Mouse (Mus musculus) monocyte, adult 2 months (primary cell): ENCODE measurements around the gene Ppt2.
A peak's percentile ranks its signal among the peaks of the same experiment; 100 is the strongest.

Source experiments
- DNase-seq, 2 experiments: peaks; one replicate each; pipeline ENCODE4 v3.0.0; 2022; ENCODE audit warnings: low spot score in 2 of 2, low read depth in 1 of 2

The Ppt2 gene

GRCm38 (mm10) chr17:34607997-34608396, 20.3 kb downstream of the Ppt2 start:
- no peak for DNase-seq

DNA sequence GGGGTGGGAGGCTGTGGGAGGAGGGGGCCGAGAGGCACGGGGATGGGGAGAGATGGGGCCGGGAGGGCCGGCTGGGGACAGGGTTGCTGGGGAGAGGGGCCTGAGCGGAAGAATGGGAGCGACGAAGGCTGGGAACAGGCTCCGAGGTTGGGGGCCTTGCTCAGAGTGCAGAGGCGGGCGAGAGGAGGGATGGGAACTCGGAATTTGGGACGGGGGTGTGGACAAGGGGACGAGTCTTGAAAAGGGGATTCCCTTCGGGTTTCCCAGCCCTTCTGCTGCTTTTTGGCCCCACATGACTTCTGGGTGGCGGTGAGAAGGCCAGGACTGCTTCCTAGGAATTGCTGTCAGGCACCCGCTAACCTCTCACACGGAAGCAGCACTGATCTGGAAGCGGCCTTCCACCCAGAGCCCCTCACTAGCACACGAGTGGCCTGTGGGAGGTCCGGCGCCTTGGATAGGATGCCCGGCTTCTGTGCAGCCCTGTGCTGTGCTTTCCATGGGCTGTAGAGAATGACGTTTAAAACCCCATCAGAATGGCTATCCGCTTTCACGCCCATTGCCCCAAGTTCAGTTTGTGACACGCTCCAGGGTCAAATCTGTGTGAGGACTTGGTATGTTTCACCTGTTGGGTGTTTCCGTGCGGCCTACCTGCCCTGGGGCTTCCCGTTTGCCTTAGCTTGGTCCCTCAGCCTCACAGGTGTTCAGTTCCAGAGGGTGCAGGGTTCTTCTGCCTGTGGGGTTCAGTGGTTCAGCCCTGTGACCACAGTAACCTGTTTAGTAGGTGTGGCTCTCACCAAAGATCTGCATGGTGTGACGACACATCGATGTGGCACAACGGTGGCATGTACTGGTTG, 21.9 kb downstream of the Ppt2 start:
- DNase-seq, result no peak

- peak; percentile 68 to 79 for DNase-seq
These were observed 22.7 kb downstream of the Ppt2 start for GRCm38 (mm10) chr17:34605609-34606008.

- no peak for DNase-seq
These were observed 23.6 kb downstream of the Ppt2 start for GRCm38 (mm10) chr17:34604511-34605237.

DNA sequence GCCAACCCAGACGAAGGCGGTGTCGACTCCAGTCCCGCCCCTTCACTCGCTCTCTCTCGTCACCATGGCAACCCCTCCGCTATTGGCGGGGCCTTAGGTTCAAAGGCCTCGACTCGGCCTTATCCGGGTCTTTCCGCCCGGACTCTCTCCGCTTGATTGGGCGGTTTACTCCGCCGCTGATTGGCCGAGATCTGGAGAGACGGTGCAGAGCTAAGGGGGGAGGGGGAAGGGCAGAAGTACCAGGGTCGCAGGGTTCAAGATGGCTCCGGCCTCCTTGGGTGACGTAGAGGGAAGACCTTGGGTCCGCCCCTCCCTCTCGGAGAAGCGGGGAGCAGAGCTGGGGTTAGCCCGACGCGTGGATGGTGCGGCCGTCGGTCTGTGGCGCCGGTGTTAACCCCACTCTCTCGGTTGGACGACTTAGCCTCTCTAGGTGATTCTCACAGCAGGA, 24.2 kb downstream of the Ppt2 start, which contains the start of gene Agpat1:
TSS of gene Agpat1 (plus strand) at position 202 of the 448 bp plus-strand sequence.
- DNase-seq, result peak; percentile 93 to 95

DNA sequence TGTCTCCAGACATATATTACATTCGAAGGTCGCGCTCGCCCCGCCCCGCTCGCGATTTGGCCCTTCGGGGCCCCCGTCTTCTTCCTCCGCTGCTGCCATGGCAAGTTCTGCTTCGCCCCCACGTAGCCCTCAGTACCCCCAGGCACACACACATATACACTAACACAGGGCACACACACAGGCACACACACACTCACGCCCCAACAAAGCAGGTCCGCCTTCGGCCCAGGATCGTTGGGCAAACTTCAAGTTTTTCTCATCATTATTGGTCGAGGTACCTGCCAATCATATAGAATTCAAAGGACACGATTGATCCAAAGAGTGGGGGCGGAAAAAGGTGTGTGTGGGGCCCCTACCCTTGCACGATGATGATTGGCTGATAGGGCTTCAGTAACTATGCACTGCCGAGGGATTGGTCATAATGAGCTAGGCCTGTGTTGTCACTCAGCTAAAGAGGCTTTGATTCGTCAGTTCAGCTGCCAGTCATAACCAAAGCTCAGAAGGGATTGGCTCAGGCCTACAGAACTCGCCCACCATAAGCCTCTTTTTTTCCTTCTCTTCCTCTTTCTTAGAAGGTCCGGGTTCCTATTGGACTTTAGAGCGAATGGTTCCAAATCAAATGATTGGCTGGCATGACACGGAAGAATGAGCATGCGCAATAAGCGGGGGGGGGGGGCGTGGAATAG, 24.8 kb downstream of the Ppt2 start, which contains the start of gene Rnf5:
TSS of gene Rnf5 (minus strand) at position 316 of the 686 bp plus-strand sequence.
- peak; percentile 92 to 96 for DNase-seq

DNA sequence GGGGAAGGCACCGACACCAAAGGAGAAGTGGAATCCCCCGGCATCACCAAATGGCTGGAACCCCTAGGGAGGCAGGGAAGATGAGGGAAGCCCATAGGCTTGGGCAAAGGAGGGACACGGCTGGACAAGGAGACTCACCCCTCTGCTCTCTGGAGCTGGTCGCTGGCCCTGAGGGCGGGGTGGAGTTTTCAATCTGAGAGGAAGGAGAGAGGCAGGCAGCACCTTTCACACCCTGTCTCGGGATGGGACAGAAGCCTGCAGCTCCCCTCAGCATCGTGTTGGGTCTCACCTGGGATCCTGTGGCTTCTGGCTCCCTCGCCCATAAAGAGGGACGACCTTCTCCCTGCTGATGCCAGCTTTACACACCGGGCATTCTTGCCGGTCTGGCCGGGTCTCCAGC, 26.5 kb downstream of the Ppt2 start:
- no peak for DNase-seq

DNA sequence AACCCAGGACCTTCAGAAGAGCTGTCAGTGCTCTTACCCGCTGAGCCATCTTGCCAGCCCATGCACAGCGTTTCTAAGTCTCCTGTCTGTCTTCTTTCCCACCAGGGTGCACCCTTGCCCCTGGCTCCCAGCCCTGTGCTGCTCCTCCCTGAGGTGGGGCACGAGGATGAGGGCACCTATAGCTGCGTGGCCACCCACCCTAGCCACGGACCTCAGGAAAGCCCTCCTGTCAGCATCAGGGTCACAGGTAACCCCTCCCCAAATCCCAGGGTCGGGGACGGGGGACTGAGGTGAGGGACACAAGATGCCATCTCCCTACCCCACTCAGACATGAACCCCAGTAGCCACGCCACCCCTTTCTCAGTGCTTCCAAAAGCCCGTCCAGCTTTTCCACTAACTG, 28.4 kb downstream of the Ppt2 start:
- DNase-seq, result no peak

DNA sequence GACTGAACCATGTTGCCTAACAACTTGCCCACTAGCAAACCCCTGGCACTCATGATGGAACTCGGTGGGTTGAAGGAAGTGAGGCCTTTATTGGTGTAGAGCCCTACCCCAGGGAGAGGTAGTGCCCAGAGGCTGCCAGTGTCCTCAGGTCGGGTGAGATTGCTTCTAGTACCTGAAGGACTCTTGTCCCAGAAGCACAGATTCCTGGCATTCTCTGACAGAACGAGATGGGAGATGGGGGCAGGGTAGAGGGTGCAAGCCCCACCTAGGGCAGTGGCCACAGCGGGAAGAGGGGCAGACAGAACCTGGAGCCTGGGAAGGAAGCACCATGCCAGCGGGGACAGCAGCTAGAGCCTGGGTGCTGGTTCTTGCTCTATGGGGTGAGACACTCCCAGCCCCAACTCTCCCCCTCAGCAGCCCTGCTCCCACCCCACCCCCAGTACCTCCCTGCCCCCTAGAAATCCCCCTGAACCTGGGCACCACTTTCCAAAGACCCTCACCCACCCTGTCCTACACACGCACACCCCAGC, 30.7 kb downstream of the Ppt2 start, which contains the start of gene Ager:
TSS of gene Ager (plus strand) at position 297 of the 530 bp plus-strand sequence.
- no peak for DNase-seq

GRCm38 (mm10) chr17:34596098-34596497, 32.2 kb downstream of the Ppt2 start:
- DNase-seq, result no peak

DNA sequence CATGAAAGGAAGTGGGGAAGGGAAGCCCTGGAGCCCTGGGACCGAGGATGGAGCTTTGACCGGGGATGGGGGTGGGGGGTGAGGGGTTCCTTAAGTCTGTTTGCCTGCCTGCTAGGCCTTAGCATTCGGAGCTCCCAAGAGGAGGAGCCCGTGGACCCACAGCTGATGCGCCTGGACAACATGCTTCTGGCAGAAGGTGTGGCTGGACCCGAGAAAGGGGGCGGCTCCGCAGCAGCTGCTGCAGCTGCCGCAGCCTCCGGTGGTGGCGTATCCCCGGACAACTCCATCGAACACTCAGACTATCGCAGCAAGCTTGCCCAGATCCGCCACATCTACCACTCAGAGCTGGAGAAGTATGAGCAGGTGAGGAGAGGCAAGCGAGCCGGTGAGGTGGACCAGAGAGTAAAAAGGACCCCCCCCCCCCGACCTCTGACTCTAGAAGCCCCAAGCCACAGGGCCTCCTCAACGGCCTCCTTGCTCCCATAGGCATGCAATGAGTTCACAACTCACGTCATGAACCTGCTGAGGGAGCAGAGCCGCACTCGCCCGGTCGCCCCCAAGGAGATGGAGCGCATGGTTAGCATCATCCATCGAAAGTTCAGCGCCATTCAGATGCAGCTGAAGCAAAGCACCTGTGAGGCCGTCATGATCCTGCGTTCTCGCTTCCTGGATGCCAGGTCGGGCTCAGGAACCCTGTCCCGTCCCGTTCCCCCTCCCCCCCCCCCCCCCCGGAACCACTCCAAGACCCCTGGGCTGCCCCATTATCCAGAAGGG, 34.4 kb downstream of the Ppt2 start:
- DNase-seq, result no peak

- no peak for DNase-seq
These were observed 35.4 kb downstream of the Ppt2 start for GRCm38 (mm10) chr17:34592581-34593549.

GRCm38 (mm10) chr17:34591994-34592375, 36.3 kb downstream of the Ppt2 start:
- no peak for DNase-seq

DNA sequence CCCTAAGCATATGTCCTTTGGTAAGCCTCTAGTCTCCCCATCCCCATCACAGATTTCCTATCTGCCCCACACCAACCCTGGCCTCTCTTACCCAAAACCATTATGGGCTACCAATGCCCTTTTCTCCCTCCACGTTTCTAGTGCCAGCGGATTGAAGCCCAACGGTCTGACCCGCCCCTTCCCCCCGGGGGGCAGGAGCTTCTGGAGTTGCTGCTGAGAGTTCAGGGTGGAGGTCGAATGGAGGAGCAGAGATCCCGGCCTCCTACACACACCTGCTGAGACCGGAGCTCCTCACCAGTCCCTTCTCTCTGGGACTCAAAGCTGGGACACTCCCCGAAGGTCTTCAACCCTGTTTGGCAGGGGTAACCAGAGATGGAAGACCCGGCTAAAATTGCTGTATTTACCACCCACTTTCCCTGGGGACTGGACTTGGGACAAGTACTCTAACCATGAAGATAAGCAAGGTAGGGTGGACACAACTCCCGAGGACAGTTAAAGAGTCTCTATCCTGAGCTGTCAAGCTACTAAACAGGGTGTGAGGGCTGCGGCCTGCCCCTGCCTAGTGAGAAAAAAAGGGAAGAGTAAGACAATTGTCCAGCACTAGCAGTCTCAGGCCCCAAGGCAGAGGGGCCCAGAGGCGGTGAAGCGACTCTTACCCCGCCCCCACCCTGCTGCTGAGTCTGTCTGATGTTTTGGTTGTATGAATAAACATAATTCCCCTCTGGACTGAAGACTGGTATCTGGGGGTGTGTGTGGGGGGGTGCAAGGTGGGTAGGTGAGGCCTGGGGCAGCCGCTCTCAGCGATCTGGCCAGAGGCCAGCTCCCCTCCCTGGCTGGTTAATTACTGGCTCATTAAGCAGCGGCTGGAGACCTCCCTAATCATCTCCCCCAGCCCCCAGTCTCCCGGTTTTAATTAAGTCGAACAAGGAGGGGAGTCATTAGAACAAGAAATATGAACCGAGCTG, 37.0 kb downstream of the Ppt2 start, which contains the start of gene Pbx2:
TSS of gene Pbx2 (plus strand) at position 238 of the 965 bp plus-strand sequence.
- DNase-seq, result no peak

- no peak for DNase-seq
These were observed 37.9 kb downstream of the Ppt2 start for GRCm38 (mm10) chr17:34590154-34590987.

DNA sequence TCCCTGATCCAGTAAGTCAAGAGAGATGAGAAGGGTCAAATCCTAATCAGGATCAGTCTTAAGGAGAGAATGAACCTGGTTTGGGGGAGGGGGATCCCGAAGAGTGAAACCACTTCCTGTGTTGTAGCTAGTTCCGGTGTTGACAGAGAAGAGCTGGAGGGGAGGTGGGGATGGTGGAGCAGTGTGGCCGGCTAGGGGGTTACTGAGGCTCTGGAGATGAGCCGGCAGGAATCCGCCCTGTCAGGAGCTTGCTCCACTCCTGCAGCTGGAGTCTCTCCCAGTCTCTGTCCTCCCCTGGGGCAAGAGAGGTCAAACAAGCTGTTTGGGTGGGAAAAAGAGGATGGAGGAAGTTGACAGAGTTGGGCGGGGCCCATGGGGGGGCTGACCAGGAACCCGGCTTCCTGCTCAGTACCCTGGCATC, 38.6 kb downstream of the Ppt2 start, which contains the start of gene Gpsm3:
TSS of gene Gpsm3 (plus strand) at position 126 of the 421 bp plus-strand sequence.
- no peak for DNase-seq

DNA sequence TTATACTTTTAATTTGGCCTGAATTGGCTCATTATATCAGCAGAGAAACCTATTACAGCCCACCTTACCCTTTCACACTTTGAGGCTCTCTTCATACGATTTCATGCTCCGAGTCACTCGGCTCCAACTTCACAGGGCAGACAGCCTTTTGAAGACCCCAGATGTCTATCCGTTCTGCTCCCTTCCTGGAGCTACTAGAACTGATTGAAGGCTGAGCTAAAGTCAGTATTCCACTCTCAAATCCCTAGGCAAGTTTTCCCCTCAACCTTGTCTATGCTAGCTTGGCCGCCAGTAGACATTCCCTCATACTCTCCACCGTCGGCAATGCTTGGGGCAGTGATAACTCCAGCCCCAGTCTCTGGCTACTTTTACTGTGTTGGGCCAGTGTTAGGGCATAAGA, 39.1 kb downstream of the Ppt2 start:
- no peak for DNase-seq
